Mouse (Mus musculus) monocyte, adult 5-6 weeks (primary cell): ENCODE data around the gene Pdpk1. TPM values are rescaled to one million over a fixed set of nuclear protein-coding genes. Genes with fewer than 3 reads are reported as not detected.
A peak's percentile ranks its signal among the peaks of the same experiment; 100 is the strongest.

Experiments
- ATAC-seq: fragments of 153-309, 156-312 bp; replicated peaks from 2 replicates; pipeline ENCODE4 v1.8.0; 2017; ENCODE audit warnings: mild to moderate bottlenecking; ENCODE audit not compliant: low TSS enrichment, insufficient number of reproducible peaks, severe bottlenecking, poor library complexity, low FRiP score
- total RNA-seq: library from RNA; stranded (forward); fragments of 200-1000, 200-491, 200-594 nt; gene quantifications from 3 replicates; pipeline ENCODE4 v1.2.3, GENCODE M21; 2017

Gene Pdpk1
- total RNA-seq: 37.3 to 63.3 TPM (median 46.8 TPM) in 3 replicates

DNA sequence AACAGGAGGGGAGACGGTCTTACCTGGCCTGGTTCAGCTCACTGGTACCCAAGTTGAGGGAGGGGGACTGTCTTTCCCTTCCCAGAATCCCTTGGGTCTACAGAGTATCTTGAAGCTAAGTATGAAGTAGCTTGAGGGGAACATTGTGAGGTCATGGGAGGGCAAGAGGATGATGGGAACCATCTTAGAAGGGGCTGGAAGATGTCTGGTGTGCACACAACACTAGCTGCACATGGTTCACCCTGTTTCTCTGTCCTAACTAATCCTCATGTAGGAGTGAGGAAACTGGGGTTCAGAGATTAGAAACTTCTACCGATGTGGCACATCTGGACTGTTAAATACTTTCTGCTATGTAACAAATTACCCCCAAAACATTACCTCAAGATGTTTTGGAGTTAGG, at the start of gene Pdpk1:
TSS of gene Pdpk1 (minus strand) at position 101 of the 400 bp plus-strand sequence.
- ATAC-seq: no peak

DNA sequence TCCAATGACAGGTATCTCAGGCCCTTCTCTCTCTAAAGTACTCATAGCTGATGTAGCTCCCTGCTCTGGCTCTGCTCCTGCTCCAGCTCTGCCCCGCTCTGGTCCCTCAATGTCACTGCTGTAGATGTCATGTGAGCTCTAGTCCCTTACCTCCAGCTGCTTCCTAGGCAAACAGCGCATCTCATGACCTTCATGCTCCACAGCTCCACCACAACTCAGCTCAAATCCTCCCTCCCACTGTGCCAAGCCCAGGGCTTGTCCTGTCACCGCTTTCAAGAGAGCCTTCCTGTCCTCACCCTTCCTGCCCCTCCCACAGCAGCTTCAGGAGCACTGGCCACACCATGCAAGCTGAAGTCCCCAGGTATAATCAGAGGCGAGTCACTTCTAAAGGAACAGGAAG, 49.0 kb upstream of the Pdpk1 start:
- ATAC-seq: no peak

DNA sequence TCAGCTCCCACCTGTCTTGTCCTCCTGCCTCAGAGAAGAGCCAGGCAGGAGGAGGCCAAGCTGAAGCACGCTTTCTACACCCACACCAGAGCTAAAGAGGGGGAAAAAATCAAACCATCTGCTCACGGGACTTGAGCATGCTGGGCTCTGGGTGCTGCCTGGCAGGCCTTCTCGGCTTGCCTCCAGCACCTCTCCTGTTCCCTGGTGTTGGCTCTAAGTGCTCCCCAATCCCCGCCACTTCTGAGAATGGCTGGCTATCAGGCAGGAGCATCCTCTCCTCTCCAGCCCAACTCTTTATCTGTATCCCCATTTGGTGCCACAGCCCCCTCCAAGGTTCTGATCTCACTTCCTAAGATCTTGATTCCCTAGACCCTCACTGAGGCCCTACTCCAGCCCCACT, 48.5 kb upstream of the Pdpk1 start:
- no peak for ATAC-seq

DNA sequence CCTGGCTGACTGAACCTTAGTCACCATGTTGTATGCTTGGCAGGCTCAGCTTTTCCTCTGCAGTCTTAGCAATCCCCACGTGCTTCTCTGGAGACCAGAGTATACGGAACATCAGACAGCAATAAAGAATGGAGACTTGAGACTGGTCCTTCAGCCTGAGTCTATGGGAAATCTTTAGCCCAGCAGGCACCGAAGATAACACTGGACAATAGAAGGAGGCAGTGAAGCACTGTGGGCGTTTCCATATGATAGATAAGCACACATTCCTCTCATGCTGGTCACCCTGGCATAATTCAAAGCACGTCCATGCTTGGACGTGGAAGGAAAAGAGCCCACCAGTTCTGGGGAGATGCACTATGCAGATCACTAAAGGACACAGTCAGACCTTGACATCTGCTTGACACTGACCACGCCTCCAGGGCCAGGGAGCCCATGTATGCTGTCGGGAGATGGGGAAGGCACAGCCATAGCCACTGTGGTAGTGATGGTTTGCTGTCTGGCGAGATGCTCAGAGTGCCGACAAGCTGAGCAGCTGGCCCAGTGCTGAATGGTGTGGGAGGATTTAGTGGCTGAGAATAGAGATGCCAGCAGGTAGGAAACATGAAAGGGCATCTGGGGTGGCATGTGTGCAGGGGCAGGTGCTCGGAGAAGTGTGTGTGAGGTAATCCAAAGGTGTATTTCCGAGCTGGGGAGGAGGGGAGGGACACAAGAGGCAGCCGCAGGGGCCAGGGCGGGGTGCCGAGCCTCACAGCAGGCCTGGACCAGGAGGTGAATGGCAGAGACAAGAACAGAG, 46.5 kb upstream of the Pdpk1 start:
- ATAC-seq: no peak

DNA sequence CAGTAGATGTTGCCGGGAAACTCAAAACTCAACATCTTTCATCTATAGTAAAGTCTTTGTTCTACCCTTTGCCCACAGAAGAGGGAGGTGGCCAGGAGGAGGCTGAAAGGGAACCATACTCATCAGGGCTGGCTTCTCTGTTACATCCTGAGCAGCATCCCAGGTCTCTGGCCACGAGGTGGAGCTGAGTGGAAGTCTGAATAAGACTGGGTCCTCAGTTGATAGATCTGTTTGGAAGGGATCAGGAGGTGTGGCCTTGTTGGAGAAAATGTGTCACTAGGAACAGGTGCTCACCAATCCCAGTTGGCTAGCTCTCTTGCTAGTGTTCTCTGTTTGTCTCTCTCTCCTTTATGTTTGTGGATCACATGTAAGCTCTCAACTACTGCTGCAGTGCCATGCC, 44.6 kb upstream of the Pdpk1 start:
- ATAC-seq: no peak

DNA sequence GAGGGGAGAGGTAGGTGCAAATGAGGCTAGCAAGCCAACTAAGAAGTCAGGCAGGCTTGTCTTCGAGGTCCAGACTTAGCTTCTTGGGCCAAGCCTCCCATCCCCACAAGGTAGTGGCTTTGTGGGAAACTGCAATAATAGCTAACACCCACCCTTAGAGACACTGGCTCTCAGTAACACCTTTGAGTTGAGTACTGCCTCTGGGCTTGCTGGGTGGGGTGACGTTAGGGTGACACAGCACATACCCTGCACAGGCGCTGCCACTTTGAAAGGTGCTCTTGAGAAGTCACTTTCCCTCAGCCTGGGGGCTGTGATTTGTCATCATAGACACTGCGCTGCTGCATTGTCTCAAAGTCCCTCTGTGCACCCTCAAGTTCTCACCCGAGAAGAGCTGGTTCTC, 43.0 kb upstream of the Pdpk1 start:
- no peak for ATAC-seq

DNA sequence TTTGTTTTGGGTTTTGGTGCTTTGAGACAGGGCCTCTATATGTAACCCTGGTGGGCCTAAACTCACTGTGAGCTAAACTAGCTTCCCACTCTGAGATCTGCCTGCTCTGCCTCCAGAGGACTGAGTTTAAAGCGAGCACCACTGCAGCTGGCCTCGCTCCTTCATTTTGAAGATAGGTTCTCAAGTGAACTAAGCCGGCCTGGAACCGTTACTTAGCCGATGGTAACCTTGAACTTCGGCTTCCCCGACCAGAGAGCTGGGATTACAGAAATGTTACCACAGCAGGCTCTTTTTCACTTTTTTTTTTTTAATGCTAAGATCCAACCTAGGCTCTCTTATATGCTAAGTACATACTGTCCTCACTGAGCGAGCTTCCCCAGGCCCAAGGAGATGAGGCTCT, 42.5 kb upstream of the Pdpk1 start:
- no peak for ATAC-seq

DNA sequence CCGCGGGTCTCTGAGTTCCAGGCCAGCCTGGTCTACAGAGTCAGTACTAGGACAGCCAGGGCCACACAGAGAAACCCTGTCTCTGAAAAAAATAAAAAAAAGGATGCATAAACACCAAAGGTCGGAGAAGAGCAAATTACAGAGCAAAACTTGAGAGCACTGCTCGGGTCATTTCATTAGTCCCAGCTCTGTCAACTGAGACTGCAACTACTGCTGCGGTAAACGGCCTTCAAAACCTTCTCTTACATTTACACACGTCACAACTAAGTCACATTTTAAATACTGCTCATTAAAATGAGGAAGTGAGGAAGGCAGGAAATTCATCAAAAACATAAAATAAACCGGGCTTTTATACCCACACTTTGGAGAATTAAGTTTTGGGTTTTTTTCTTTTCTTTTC, 42.1 kb upstream of the Pdpk1 start:
- ATAC-seq: no peak

DNA sequence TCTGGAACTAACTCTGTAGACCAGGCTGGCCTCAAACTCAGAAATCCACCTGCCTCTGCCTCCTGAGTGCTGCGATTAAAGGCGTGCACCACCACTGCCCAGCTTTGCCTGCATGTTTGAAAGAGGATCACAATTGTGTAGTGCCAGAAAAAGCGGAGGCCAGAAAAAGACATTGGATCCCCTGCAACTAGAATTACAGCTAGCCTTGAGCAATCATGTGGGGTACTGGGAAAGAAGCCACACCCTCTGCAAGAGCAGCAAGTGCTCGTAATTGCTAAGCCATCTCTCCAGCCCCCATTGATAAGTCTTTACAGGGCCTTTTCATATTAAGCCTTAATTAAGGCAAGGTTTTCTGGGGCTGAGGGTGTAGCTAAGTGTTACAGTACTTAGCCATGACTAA, 40.8 kb upstream of the Pdpk1 start:
- ATAC-seq: no peak

DNA sequence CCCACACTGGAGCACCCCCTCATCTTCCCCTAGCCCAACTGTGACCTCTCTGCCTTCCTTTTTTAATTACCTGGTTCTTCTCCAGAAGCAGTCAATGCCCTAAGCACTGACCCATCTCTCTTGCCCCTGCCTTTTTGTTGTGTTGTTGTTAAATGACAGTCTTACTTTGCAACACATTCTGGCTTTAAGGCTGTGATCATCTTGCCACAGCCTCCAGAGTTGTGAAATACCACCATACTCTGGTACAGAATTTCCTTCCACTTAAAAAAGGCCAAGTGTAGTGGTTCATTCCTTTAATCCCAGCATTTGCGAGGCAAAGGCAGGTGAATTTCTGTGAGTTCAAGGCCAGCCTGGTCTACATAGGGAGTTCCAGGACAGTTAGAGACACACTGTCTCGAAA, 40.2 kb upstream of the Pdpk1 start:
- no peak for ATAC-seq

DNA sequence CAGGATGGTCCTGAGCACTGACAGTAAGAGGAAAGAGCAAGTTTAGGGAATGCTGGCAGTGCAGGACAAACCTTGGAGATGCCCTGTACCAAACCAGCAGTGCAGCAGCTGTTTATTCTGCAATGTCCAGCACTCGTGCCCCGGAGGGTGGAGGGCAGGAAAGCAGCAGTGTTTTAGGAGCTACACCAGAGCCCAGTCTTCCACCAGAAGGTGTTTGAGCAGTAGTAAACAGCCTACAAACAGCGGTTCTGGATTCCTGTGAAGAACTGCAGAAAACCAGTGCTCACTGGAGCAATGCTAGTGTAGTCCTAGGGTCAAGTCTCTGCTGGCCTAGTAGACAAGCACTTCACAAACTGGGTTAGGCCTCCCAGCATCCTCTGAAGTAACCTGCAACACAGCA, 23.5 kb upstream of the Pdpk1 start:
- no peak for ATAC-seq

DNA sequence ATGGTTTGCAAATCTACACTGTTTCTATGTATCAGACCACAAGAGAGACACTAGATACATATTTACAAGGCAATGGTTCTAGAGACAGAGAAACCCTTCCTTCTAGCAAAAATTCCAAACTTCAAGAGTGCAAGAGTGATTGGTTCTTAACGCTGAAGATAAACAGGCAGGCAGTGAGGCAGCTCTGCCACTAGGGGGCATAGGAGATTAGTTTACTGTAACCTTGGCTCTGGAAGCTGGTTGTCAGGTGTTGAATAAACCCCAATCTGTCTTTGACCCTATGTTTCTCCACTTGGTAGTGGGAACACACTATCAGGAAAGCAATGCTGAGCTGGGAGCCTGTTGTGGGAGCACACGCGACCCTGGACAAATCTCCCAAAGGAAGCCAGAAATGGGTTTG, 22.7 kb upstream of the Pdpk1 start:
- no peak for ATAC-seq

DNA sequence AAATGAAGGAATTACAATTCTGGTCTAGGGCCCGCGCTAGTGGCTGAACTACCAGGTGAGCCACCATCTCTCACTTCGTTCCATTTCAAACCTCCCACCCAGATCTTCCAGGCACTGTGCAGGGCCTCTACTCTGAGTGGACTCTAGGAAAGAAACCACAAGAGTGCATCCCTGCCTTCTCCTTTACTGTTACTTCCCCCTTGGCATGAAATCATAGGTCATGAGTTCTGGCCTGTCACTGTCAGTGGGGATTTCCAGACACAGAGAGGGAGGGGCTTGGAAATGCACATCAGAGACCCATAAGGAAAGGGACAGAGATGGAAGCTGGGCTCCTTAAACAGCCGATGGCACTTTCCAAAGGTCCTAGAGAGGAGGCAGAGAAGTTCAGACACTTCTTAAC, 21.0 kb upstream of the Pdpk1 start:
- ATAC-seq: peak; percentile 38

DNA sequence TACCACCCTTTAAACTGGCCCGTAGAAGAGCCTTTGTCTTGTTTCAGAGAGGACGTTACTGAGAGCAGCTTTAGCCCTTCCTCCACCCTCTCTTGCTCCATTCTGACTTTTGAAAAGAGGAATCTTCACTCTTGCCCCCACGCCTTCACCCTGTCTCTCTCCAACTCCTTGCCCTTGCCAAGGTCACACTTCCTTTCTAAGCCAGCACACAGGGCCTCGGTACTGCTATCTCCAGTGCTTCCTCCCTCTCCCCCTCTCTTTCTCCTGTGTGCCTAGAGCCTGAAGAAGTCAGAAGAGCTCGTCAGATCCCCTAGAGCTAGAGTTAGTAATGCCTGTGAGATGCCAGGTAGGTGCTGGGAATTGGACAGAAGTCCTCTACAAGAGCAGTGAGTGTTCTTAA, 20.0 kb upstream of the Pdpk1 start:
- peak; percentile 48 for ATAC-seq

DNA sequence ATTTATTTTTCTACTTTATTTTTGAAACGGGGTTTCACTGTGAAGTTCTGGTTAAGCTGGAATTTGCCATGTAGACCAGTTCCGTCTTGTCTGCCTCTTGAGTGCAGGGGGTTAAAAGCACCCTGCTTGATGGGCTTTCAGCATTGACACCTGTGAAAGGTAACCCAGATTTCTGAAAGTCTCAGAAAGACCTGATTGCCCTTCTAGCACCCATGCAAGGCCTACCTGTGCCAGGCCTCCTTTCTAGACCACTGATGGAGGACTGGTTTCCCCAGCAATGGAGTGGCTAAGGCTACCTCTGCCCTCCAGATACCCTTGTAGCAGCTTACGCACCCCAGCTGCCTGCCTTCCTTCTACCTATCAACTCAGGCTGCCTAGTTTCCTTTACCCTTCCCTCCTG, 19.4 kb upstream of the Pdpk1 start:
- no peak for ATAC-seq

DNA sequence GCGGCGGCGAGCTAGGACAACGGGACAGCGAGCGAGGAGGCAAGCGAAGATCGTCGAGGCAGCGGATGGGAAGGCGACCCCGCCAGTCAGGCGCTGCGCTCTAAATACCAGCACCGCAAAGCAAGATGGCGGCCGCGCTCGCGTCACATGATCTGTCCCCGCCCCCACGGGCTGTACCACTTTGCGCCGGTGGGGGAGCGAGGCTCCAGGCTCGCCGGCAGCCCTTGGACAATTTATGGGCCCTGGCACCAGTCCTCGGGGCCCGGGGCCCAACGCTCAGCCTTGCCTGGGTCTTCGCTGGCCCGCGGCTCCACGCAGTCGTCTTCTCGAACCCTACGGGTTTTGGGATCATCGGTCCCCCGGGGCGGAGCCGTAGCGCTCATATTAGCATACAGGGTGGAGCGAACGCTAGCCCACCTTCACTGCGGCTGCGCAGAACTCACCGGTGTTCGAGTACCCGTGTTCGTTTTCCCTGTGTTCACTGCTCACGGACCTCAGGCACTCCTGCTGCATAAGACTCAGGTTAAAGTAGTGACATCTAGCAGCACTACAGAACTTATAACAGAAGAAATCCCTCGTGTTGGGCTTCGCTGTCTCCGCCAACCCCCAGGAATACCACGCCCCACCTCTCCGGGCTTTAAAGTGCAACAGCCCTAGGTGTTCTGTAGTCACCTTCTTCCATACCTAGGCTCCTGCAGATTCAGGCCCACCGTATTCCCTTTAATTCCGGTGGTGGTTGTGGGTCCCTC, 18.8 kb upstream of the Pdpk1 start, which contains the start of gene Atp6v0c:
TSS of gene Atp6v0c (minus strand) at position 386 of the 749 bp plus-strand sequence.
- ATAC-seq: peak; percentile 49

DNA sequence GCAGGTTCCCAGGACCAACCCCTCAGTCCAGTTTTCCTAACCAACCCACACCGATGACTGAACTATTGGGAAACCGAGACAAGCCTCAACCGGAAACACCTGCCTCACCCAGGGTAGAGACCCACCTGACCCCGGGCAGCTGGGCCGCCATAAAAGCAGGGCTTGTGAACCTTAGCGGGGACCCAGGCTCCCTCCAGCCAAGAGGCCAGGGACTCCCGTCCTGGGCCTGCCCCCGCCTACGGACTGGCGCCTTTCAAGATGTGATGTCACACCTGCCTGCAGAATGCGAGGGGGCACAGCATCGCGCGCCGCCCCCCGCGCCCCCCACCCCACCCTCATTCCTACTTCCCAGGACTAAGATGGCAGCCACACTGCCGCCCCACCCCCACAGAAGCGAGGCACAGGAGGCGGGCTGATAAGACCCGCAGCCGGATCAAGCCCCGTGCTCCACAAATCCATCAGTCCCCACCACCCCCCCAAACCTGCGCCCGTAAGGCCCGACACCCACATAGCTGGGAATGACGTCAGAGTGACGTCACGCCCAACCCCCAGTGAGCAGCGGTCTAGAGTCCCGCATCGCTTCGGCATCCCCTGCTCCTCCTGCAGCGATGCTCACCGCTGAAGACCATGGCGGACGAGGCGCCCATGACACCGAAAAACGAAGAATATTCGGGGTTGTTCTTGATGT, 18.0 kb upstream of the Pdpk1 start:
- ATAC-seq: 0 out of 2 replicates have a peak, but pooled peaks have one; percentile 5

DNA sequence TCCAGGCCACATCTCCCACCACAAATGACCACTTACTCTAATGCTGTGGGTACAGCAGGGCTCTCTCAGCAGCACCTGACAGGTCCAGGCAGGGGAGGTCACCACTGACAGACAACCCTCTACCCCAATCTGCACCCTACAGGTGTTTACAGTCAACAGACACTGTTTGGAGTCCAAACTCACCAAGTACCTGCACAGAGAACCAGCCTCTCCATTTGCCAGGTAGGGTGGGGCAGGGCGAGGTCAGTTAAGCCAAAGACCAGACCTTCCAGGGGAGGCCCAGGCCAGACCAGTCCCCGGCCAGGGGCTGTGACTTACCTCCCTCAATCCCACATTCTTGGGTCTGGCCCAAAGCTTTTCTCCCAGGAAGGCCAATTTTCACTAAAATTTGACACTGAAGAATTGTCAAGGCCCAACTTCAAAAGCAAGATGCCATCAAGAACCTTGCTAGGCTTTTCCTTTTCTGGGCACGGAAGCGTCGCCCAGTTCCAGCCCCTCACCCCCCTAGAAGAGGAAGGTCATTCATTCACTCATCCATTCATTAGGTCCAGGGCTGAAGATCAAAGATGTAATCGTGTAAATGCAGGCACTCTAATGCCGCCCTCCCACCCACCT, 17.3 kb upstream of the Pdpk1 start:
- ATAC-seq: no peak

DNA sequence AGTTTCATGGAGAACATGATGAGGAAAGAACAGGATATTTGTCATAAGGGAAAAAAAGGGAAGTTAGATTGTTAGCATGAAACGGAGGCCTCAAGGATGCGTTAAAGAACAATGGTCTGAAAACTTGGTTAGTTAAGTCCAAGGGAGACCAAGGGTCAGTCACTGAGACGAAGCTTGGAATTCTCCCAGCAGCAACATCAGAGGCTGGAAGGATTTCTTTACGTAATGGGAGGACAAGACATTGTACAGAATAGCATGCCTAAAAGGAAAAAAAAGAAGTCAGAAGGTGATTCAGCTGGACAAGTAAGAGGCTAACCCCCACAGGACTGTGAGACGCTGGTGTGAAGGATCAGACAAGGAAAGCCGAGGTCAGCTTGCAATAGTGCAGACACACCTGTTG, 16.4 kb upstream of the Pdpk1 start:
- no peak for ATAC-seq
